Mouse (Mus musculus) olfactory bulb, adult 2 months (tissue): ENCODE data around the gene Eif5. TPM values are rescaled to one million over a fixed set of nuclear protein-coding genes. Genes with fewer than 3 reads are reported as not detected.

Source experiments
- H3K27ac ChIP-seq: fragments of 200-500 bp; 2 replicates; pipeline ENCODE4 v1.5.1; 2012; ENCODE audit warnings: low read depth, low read length; ENCODE audit not compliant: insufficient read depth
- H3K4me1 ChIP-seq: fragments of 200-500 bp; 2 replicates; pipeline ENCODE4 v1.6.1; 2012; ENCODE audit warnings: low read length; ENCODE audit not compliant: control insufficient read depth, insufficient read depth
- H3K4me3 ChIP-seq: fragments of 200-500 bp; 2 replicates; pipeline ENCODE4 v1.5.1; 2012; ENCODE audit warnings: mild to moderate bottlenecking, low read depth, low read length, moderate library complexity; ENCODE audit not compliant: insufficient read depth
- CTCF ChIP-seq: fragments of 200-500 bp; IDR thresholded peaks from 2 replicates; pipeline ENCODE4 v1.5.1; 2012; ENCODE audit warnings: low read depth, mild to moderate bottlenecking, low read length, moderate library complexity; ENCODE audit not compliant: insufficient read depth
- POLR2A ChIP-seq: fragments of 200-500 bp; IDR thresholded peaks from 2 replicates; pipeline ENCODE4 v1.6.1; 2012; ENCODE audit warnings: mild to moderate bottlenecking, low read depth, low read length, moderate library complexity; ENCODE audit not compliant: insufficient read depth
- WGBS: fragments of 180-500 bp; shearing (Covaris S2); methylation state at CpG from one replicate; pipeline ENCODE4 v1.1.7; 2018; 5-methylcytosine and 5-hydroxymethylcytosine counted together
- polyA plus RNA-seq: library from polyadenylated mRNA; stranded (reverse); fragments of >200 nt; gene quantifications from 2 replicates; pipeline ENCODE4 v1.2.4, GENCODE M21; 2012; ENCODE audit warnings: low replicate concordance; ENCODE audit not compliant: missing spikeins, insufficient read depth, insufficient read length

The Eif5 gene
- polyA plus RNA-seq, 1 experiment = 214 TPM

- TF ChIP-seq POLR2A (no peak), CTCF (no peak)
- Histone ChIP-seq H3K27ac (no peak overlapping the region), H3K4me3 (no peak overlapping the region), H3K4me1 (peaks cover 7% of the 10 kb centered on the region)
- 86% methylated on average over 5 of the region's 5 CpGs for WGBS
These were observed 2.1 kb upstream of the Eif5 start for GRCm38 (mm10) chr12:111535762-111536161.

- TF ChIP-seq CTCF (no peak), POLR2A (no peak)
- Histone ChIP-seq H3K27ac (no peak overlapping the region), H3K4me3 (no peak overlapping the region), H3K4me1 (peaks cover 7% of the 10 kb centered on the region)
- 12% methylated on average over 4 of the region's 4 CpGs for WGBS
These were observed 1.1 kb upstream of the Eif5 start for GRCm38 (mm10) chr12:111536746-111537145.

- 1% methylated on average over 22 of the region's 22 CpGs for WGBS
- Histone ChIP-seq H3K27ac (peak overlapping the region; percentile 94), H3K4me1 (peaks cover 7% of the 10 kb centered on the region), H3K4me3 (peak overlapping the region; percentile 77)
- no peak for TF ChIP-seq POLR2A
- TF ChIP-seq CTCF = no peak
These were observed 475 bp upstream of the Eif5 start for GRCm38 (mm10) chr12:111537341-111537740.

GRCm38 (mm10) chr12:111538292-111539040 is 650 bp downstream of the Eif5 start:
- TF ChIP-seq CTCF (peak; percentile 15; the same call in 1 of the 2 replicates), POLR2A (peak; percentile 61)

GRCm38 (mm10) chr12:111539041-111539345 is 1.2 kb downstream of the Eif5 start:
- Histone ChIP-seq H3K4me3 (peak overlapping the region; percentile 96), H3K27ac (peak overlapping the region; percentile 91; the same call in 1 of the 2 replicates), H3K4me1 (peaks cover 4% of the 10 kb centered on the region; the same call in 1 of the 2 replicates)
- under 1% methylated on average over 18 of the region's 18 CpGs for WGBS
- TF ChIP-seq CTCF = no peak

More at GRCm38 (mm10) chr12:111538292-111539040, 650 bp downstream of the Eif5 start:
- Histone ChIP-seq H3K4me1 (peaks cover 4% of the 10 kb centered on the region; the same call in 1 of the 2 replicates), H3K27ac (peak overlapping the region; percentile 91), H3K4me3 (peak overlapping the region; percentile 96)
- WGBS = 1% methylated on average over 105 of the region's 111 CpGs

GRCm38 (mm10) chr12:111547070-111547469 is 9.3 kb downstream of the Eif5 start:
- Histone ChIP-seq H3K4me3 (no peak overlapping the region), H3K4me1 (no peaks in the 10 kb centered on the region), H3K27ac (no peak overlapping the region)
- WGBS = 91% methylated on average over 3 of the region's 3 CpGs
- TF ChIP-seq POLR2A (no peak), CTCF (no peak)

- TF ChIP-seq CTCF (no peak), POLR2A (no peak)
- Histone ChIP-seq H3K4me3 (no peak overlapping the region), H3K4me1 (no peaks in the 10 kb centered on the region), H3K27ac (no peak overlapping the region)
- 50% methylated on average over 2 of the region's 2 CpGs for WGBS
These were observed 10.9 kb downstream of the Eif5 start for GRCm38 (mm10) chr12:111548555-111549289.

GRCm38 (mm10) chr12:111550679-111551078 is 12.9 kb downstream of the Eif5 start:
- Histone ChIP-seq H3K27ac (no peak overlapping the region), H3K4me3 (no peak overlapping the region), H3K4me1 (no peaks in the 10 kb centered on the region)
- TF ChIP-seq CTCF (no peak), POLR2A (no peak)
- WGBS = 56% methylated on average over 1 of the region's 1 CpGs

GRCm38 (mm10) chr12:111552342-111552741 is 14.5 kb downstream of the Eif5 start:
- 70% methylated on average over 8 of the region's 8 CpGs for WGBS
- TF ChIP-seq POLR2A (no peak), CTCF (no peak)

More at GRCm38 (mm10) chr12:111552342-111552741, 14.5 kb downstream of the Eif5 start:
- H3K4me3 ChIP-seq = no peak overlapping the region
- H3K4me1 ChIP-seq = no peaks in the 10 kb centered on the region
- H3K27ac ChIP-seq = no peak overlapping the region
